Mouse (Mus musculus) mature B cell (primary cell): ENCODE data around the gene Tctex1d4.

Experiments
- in situ Hi-C: fragments of 300-500 bp; cut with MboI; formaldehyde crosslinking; loops from 2 replicates; pipeline ENCODE4 v1.14.3; 2019

Tctex1d4 gene

GRCm38 (mm10) chr4:117126675-117127290 lies at the start of gene Tctex1d4:
Gene Tctex1d4, plus strand, starts transcription at chr4:117126794.
- in situ Hi-C loops = loop anchor here (10.0 kb wide), 1 partner anchor 132 kb away; the partner anchor contains the start of genes Hectd3 and Urod

GRCm38 (mm10) chr4:117087948-117088640 lies 38.5 kb upstream of the Tctex1d4 start:
- in situ Hi-C loops = no loop called here

- in situ Hi-C loops = no loop called here
Measured at GRCm38 (mm10) chr4:117090586-117090985, 36.0 kb upstream of the Tctex1d4 start.

- in situ Hi-C loops = no loop called here
Measured at GRCm38 (mm10) chr4:117094626-117095361, 31.8 kb upstream of the Tctex1d4 start.

GRCm38 (mm10) chr4:117095551-117096452 lies 30.8 kb upstream of the Tctex1d4 start, which contains the start of gene Ptch2:
Gene Ptch2, plus strand, starts transcription at chr4:117096075.
- in situ Hi-C loops = no loop called here

GRCm38 (mm10) chr4:117096666-117097065 lies 29.9 kb upstream of the Tctex1d4 start:
- in situ Hi-C loops = no loop called here

GRCm38 (mm10) chr4:117097969-117098763 lies 28.4 kb upstream of the Tctex1d4 start:
- in situ Hi-C loops = no loop called here

GRCm38 (mm10) chr4:117098764-117099036 lies 27.9 kb upstream of the Tctex1d4 start:
- in situ Hi-C loops = no loop called here

- in situ Hi-C loops = no loop called here
Measured at GRCm38 (mm10) chr4:117100036-117100435, 26.6 kb upstream of the Tctex1d4 start.

- in situ Hi-C loops = no loop called here
Measured at GRCm38 (mm10) chr4:117101218-117101617, 25.4 kb upstream of the Tctex1d4 start.

GRCm38 (mm10) chr4:117104672-117105071 lies 21.9 kb upstream of the Tctex1d4 start:
- in situ Hi-C loops = no loop called here

- in situ Hi-C loops = no loop called here
Measured at GRCm38 (mm10) chr4:117105127-117105526, 21.5 kb upstream of the Tctex1d4 start.

- in situ Hi-C loops = no loop called here
Measured at GRCm38 (mm10) chr4:117107813-117108523, 18.6 kb upstream of the Tctex1d4 start.

- in situ Hi-C loops = no loop called here
Measured at GRCm38 (mm10) chr4:117108524-117108849, 18.1 kb upstream of the Tctex1d4 start.

- in situ Hi-C loops = no loop called here
Measured at GRCm38 (mm10) chr4:117109330-117109729, 17.3 kb upstream of the Tctex1d4 start.

- in situ Hi-C loops = no loop called here
Measured at GRCm38 (mm10) chr4:117110249-117110648, 16.3 kb upstream of the Tctex1d4 start.

- in situ Hi-C loops = no loop called here
Measured at GRCm38 (mm10) chr4:117110985-117111384, 15.6 kb upstream of the Tctex1d4 start.

GRCm38 (mm10) chr4:117113237-117113636 lies 13.4 kb upstream of the Tctex1d4 start:
- in situ Hi-C loops = no loop called here

GRCm38 (mm10) chr4:117115592-117115991 lies 11.0 kb upstream of the Tctex1d4 start:
- in situ Hi-C loops = no loop called here

GRCm38 (mm10) chr4:117117931-117118330 lies 8.7 kb upstream of the Tctex1d4 start:
- in situ Hi-C loops = no loop called here
